Mouse (Mus musculus) CH12.LX (cell line): ENCODE measurements around the gene Senp7. TPM values are rescaled to one million over a fixed set of nuclear protein-coding genes. Genes with fewer than 3 reads are reported as not detected.

ENCODE experiments used
- DNase-seq: peaks from one replicate; pipeline ENCODE4 v3.0.0-alpha.2; 2013; ENCODE audit errors: extremely low read depth
- H3K27ac ChIP-seq: 2 replicates; pipeline ENCODE4 v1.5.1; 2012; ENCODE audit warnings: low read depth, mild to moderate bottlenecking, control low read depth, moderate library complexity; ENCODE audit not compliant: insufficient read depth
- H3K27me3 ChIP-seq: replicated peaks from 2 replicates; pipeline ENCODE3; 2012; ENCODE audit warnings: inconsistent platforms
- H3K36me3 ChIP-seq, 2 experiments: replicated peaks in 1 of 2; 2 replicates each; pipeline versions ENCODE3 to v1.6.1; 2012; ENCODE audit warnings: inconsistent platforms in 1 of 2, low read length in 1 of 2, mild to moderate bottlenecking in 1 of 2, mixed read lengths in 1 of 2, moderate library complexity in 1 of 2; ENCODE audit not compliant: control insufficient read depth in 1 of 2, insufficient read depth in 1 of 2
- H3K4me1 ChIP-seq, 2 experiments: 2 replicates each; pipeline ENCODE4 v1.6.1; 2012; ENCODE audit warnings: inconsistent platforms in 1 of 2, moderate library complexity in 1 of 2; ENCODE audit not compliant: insufficient read depth in 2 of 2, control insufficient read depth in 1 of 2
- H3K4me2 ChIP-seq: 2 replicates; pipeline ENCODE4 v1.6.1; 2012; ENCODE audit warnings: low read depth, mild to moderate bottlenecking, control low read depth; ENCODE audit not compliant: poor library complexity, insufficient read depth, severe bottlenecking
- H3K4me3 ChIP-seq, 3 experiments: fragments of 150-350 bp in 1 of 3; sonication (generic) in 1 of 3; replicated peaks in 1 of 3; 2 replicates each; pipeline versions ENCODE3 to v1.5.1; 2011 to 2012; ENCODE audit warnings: low read depth in 2 of 3, low read length in 2 of 3, mild to moderate bottlenecking in 2 of 3, moderate library complexity in 2 of 3, control low read depth in 1 of 3, improper control_type of control experiment in 1 of 3, inconsistent platforms in 1 of 3, mixed read lengths in 1 of 3; ENCODE audit not compliant: poor library complexity in 1 of 3
- H3K79me2 ChIP-seq: replicated peaks from 2 replicates; pipeline ENCODE4 v1.6.1; 2012; ENCODE audit warnings: mild to moderate bottlenecking, moderate library complexity; ENCODE audit not compliant: control insufficient read depth, poor library complexity, insufficient read depth, severe bottlenecking; ENCODE audit errors: extremely low read depth
- H3K9ac ChIP-seq: 2 replicates; pipeline ENCODE4 v1.6.1; 2012; ENCODE audit warnings: low read depth, mild to moderate bottlenecking, control low read depth, moderate library complexity; ENCODE audit not compliant: insufficient read depth
- H3K9me3 ChIP-seq: replicated peaks from 2 replicates; pipeline ENCODE3; 2012; ENCODE audit warnings: low read length, inconsistent platforms, mixed read lengths
- CHD1 ChIP-seq: IDR thresholded peaks from 2 replicates; pipeline ENCODE4 v1.6.1; 2012; ENCODE audit warnings: low read depth, low read length, improper control_type of control experiment, inconsistent platforms
- CHD2 ChIP-seq: IDR thresholded peaks from 2 replicates; pipeline ENCODE4 v1.6.1; 2011; ENCODE audit warnings: low read length, improper control_type of control experiment
- ELF1 ChIP-seq: IDR thresholded peaks from 2 replicates; pipeline ENCODE4 v1.6.1; 2014; ENCODE audit warnings: low read depth, mild to moderate bottlenecking, inconsistent platforms, low read length, improper control_type of control experiment
- ETS1 ChIP-seq: conservative IDR thresholded peaks from 2 replicates; pipeline ENCODE4 v1.6.1; 2012; ENCODE audit warnings: low read depth, mild to moderate bottlenecking, inconsistent platforms, low read length, improper control_type of control experiment, moderate library complexity
- GABPA ChIP-seq: IDR thresholded peaks from 2 replicates; pipeline ENCODE4 v1.6.1; 2012; ENCODE audit warnings: low read depth, low read length, improper control_type of control experiment, inconsistent platforms; ENCODE audit not compliant: insufficient replicate concordance
- KAT2A ChIP-seq: IDR thresholded peaks from 2 replicates; pipeline ENCODE4 v1.6.1; 2012; ENCODE audit warnings: low read length, improper control_type of control experiment, inconsistent platforms; ENCODE audit not compliant: insufficient replicate concordance
- MAFK ChIP-seq: IDR thresholded peaks from 2 replicates; pipeline ENCODE4 v1.6.1; 2011; ENCODE audit warnings: low read length, improper control_type of control experiment; ENCODE audit not compliant: insufficient replicate concordance
- MAZ ChIP-seq: IDR thresholded peaks from 2 replicates; pipeline ENCODE4 v1.6.1; 2012; ENCODE audit warnings: low read depth, mild to moderate bottlenecking, inconsistent platforms, low read length, improper control_type of control experiment, moderate library complexity
- MEF2A ChIP-seq: IDR thresholded peaks from 2 replicates; pipeline ENCODE4 v1.6.1; 2014; ENCODE audit warnings: low read depth, mild to moderate bottlenecking, inconsistent platforms, low read length, improper control_type of control experiment, borderline replicate concordance
- NRF1 ChIP-seq: IDR thresholded peaks from 2 replicates; pipeline ENCODE4 v1.6.1; 2014; ENCODE audit warnings: low read depth, mild to moderate bottlenecking, inconsistent platforms, low read length, improper control_type of control experiment, moderate library complexity
- PAX5 ChIP-seq: IDR thresholded peaks from 2 replicates; pipeline ENCODE4 v1.6.1; 2012; ENCODE audit warnings: low read length, inconsistent platforms, mixed read lengths
- POLR2A ChIP-seq: IDR thresholded peaks from 2 replicates; pipeline ENCODE4 v1.6.1; 2011; ENCODE audit warnings: low read depth, mild to moderate bottlenecking, improper control_type of control experiment, low read length
- POLR2AphosphoS2 ChIP-seq: IDR thresholded peaks from 2 replicates; pipeline ENCODE4 v1.6.1; 2011; ENCODE audit warnings: low read depth, low read length, improper control_type of control experiment
- RCOR1 ChIP-seq: conservative IDR thresholded peaks from 2 replicates; pipeline ENCODE4 v1.6.1; 2012; ENCODE audit warnings: low read depth, mild to moderate bottlenecking, inconsistent platforms, low read length, improper control_type of control experiment
- SIN3A ChIP-seq: IDR thresholded peaks from 2 replicates; pipeline ENCODE4 v1.6.1; 2012; ENCODE audit warnings: low read length, improper control_type of control experiment, inconsistent platforms
- SMC3 ChIP-seq: IDR thresholded peaks from 2 replicates; pipeline ENCODE4 v1.6.1; 2011; ENCODE audit warnings: low read depth, low read length, improper control_type of control experiment
- dilution Hi-C: fragments of 300-500 bp; cut with MboI; formaldehyde crosslinking; loops from 2 replicates; pipeline ENCODE4 v1.14.3; 2020; ENCODE audit warnings: low sequenced_read_pairs; ENCODE audit not compliant: extremely low pct_unique_long_range_greater_than_20kb, extremely low pct_ligation_motif_present
- in situ Hi-C: fragments of 300-500 bp; cut with MboI; formaldehyde crosslinking; loops from 3 replicates; pipeline ENCODE4 v1.14.3; 2019; ENCODE audit warnings: low sequenced_read_pairs, low pct_ligation_motif_present, low pct_unique_long_range_greater_than_20kb, mixed read lengths
- polyA plus RNA-seq: library from polyadenylated mRNA; unstranded; fragments of >175 nt; gene quantifications from 2 replicates; pipeline ENCODE4 v1.2.1, GENCODE M21; 2012; ENCODE audit warnings: low read depth; ENCODE audit not compliant: insufficient read length
- total RNA-seq, 2 experiments: library from RNA; depleted of rRNA; stranded (reverse); fragments of 300-350 nt in 1 of 2; fragments of >200 nt in 1 of 2; gene quantifications; 2 replicates each; pipeline ENCODE4 v1.2.3; 2012 to 2014

Senp7 gene
- total and polyA plus RNA-seq, 3 experiments: 12.3 to 26.4 (median 15.5) TPM

- Histone ChIP-seq H3K4me1 (peaks cover 3 to 24% of the 10 kb centered on the region in 2 experiments; a peak in 3 of 4 replicates), H3K27ac (no peak overlapping the region), H3K9me3 (no peaks in the 10 kb centered on the region), H3K4me3 (peak overlapping the region; percentile 87 to 98 (median 89)), H3K36me3 (peaks cover 0 to 17% of the 10 kb centered on the region in 2 experiments), H3K4me2 (peak overlapping the region; percentile 79), H3K27me3 (no peaks in the 10 kb centered on the region), H3K79me2 (peaks cover 4% of the 10 kb centered on the region), H3K9ac (peak overlapping the region; percentile 64)
- TF ChIP-seq CHD2: 0 out of 2 replicates have a peak, but pooled peaks have one; percentile 19
- TF ChIP-seq POLR2A: no peak
- TF ChIP-seq RCOR1: no peak
- no peak for TF ChIP-seq KAT2A
- TF ChIP-seq CHD1: peak; percentile 7; the same call in 1 of the 2 replicates
- in situ Hi-C loops (no loop called here), dilution Hi-C loops (no loop called here)
- no peak for DNase-seq
Observed at GRCm38 (mm10) chr16:56076121-56076869, 28.2 kb downstream of the Senp7 start.

GRCm38 (mm10) chr16:56079419-56079818, 31.3 kb downstream of the Senp7 start:
- no peak overlapping the region for H3K9ac ChIP-seq
- no peaks in the 10 kb centered on the region for H3K27me3 ChIP-seq
- H3K4me3 ChIP-seq: no peak overlapping the region
- dilution Hi-C loops: no loop called here
- peaks cover 0 to 24% of the 10 kb centered on the region in 2 experiments for H3K36me3 ChIP-seq
- H3K27ac ChIP-seq: no peak overlapping the region
- peaks cover 4% of the 10 kb centered on the region for H3K79me2 ChIP-seq
- no peak overlapping the region for H3K4me2 ChIP-seq
- no peak for TF ChIP-seq MEF2A
- no peak for TF ChIP-seq POLR2AphosphoS2
- no peak for TF ChIP-seq GABPA
- no peak for TF ChIP-seq SMC3
- no peak for TF ChIP-seq POLR2A
- peak; percentile 88 for TF ChIP-seq MAFK
- TF ChIP-seq, all 38 proteins: peak for 1
- no peak for DNase-seq
- Histone ChIP-seq H3K4me1 (peaks cover 3 to 22% of the 10 kb centered on the region in 2 experiments; a peak in 3 of 4 replicates), H3K9me3 (no peaks in the 10 kb centered on the region)
- in situ Hi-C loops: no loop called here

- dilution Hi-C loops: no loop called here
- in situ Hi-C loops: no loop called here
- Histone ChIP-seq H3K27ac (no peak overlapping the region), H3K4me3 (no peak overlapping the region), H3K27me3 (no peaks in the 10 kb centered on the region), H3K4me2 (no peak overlapping the region), H3K36me3 (peaks cover 7 to 36% of the 10 kb centered on the region in 2 experiments), H3K9ac (no peak overlapping the region), H3K4me1 (peaks cover 0 to 13% of the 10 kb centered on the region in 2 experiments; a peak in 2 of 4 replicates), H3K9me3 (no peaks in the 10 kb centered on the region), H3K79me2 (peaks cover under 1% of the 10 kb centered on the region)
- TF ChIP-seq PAX5 (no peak), MAZ (no peak), ELF1 (no peak), ETS1 (no peak), SIN3A (no peak), POLR2AphosphoS2 (no peak), NRF1 (no peak)
- DNase-seq: no peak
Observed at GRCm38 (mm10) chr16:56081691-56082090, 33.6 kb downstream of the Senp7 start.
